Mouse (Mus musculus) CD8-positive naive resting alpha-beta T cell, adult 2 months (primary cell): ENCODE results near the gene Ssx2ip.

ENCODE experiments used
- DNase-seq, 2 experiments: peaks; one replicate each; pipeline ENCODE4 v3.0.0; 2022; ENCODE audit warnings: low read depth in 2 of 2, low spot score in 2 of 2

Gene Ssx2ip

DNA sequence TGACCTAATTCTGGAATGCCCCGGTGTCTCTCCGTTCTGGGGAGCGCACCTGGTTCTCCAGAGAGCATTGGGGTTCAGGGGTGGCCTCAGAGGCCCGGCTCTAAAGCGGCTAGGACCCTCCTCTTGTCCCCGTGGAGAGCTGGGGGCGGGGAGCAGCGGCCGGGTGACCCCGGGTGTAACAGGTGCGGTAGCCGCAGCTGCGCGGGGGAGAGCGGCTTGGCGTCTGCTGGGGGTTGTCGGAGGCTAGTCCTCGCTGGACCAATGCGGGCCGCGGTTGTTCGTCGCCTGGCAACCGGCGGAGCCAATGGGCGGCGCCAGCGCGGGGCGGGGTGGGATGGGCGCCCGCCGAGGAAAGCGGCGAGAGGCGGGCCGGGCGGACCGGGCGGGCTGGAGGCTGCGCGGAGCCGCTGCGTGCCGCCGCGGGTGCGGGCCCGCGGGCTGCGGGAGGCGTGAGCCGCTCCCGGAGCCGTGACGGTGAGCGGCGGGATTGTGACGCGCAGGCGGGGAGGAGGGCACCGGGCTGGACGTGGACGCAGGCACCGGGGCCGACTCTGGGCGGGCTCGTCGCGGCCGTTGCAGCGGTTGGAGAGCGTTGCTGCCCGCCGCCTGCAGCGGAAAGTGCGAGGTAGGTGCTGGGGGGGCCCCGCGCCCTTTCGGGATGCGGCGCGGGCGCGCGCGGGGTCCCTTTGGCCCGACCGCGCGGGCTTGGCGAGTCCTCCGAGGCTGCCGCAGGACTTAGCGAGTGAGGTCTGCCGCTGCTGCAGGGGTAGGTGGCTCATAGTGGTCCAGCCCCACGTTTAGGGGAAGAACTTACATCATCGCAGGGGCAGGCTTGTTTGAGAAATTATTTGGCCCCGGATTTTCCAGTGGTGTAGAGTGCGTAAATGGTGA is at the start of gene Ssx2ip:
Gene Ssx2ip, plus strand, starts transcription at position 332 of the 891 bp plus-strand sequence.
- DNase-seq, result peak; percentile 95 to 97

DNA sequence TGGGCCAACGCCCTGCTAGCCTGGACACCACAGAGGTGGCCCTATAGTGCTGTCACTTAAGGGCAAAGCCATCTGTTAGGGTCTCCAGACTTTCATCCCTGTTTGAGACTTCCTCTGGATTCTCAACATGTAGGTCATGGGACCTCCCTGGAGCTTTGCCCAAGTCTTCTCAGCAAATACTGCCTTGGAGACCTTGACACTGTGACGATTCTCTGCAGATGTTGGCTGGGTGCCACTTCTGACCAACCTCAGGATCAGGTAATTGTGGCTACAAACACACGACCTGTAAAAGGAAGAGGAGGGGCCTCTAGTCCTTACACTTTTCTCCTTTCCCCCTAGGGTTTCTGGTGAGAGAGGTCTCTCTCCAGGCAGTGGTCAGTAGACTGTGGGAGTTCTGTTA is 49.3 kb upstream of the Ssx2ip start:
- no peak for DNase-seq

DNA sequence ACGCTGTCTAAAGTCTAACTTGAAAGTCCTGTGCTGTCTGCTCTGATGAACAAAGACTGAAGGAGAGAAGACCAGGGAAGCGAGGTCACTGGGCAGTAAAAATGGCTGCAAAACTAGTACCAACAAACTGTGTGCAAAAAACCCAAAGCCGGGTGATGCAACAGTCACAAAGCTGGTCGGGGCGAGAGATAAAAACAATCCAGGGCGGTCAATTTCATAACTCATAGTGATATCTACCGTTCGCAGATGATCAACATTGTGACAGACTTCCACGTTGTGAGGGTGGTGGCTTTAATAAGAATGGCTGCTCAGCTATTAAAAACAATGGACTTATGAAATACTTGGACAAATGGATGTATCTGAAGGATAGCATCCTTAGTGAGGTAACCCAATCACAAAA is 39.0 kb upstream of the Ssx2ip start:
- DNase-seq, result no peak

DNA sequence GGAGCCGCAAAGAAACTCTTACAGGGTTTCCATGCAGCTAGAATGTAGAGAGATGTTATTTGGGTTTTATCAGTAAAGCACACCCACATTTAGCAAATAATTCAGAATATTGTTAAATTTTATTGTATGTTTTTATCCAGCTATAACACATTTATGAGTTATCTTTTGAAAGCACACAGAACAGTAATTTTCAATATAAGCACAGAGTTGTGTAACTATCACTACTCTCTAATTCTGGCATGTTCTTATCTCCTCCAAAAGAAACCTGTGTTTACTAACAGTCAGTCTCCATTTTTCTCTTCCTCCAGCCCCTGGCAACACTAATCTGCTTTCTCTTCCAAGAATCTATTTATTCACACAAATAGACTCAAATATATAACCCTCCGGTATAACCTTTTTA is 37.4 kb upstream of the Ssx2ip start:
- no peak for DNase-seq

DNA sequence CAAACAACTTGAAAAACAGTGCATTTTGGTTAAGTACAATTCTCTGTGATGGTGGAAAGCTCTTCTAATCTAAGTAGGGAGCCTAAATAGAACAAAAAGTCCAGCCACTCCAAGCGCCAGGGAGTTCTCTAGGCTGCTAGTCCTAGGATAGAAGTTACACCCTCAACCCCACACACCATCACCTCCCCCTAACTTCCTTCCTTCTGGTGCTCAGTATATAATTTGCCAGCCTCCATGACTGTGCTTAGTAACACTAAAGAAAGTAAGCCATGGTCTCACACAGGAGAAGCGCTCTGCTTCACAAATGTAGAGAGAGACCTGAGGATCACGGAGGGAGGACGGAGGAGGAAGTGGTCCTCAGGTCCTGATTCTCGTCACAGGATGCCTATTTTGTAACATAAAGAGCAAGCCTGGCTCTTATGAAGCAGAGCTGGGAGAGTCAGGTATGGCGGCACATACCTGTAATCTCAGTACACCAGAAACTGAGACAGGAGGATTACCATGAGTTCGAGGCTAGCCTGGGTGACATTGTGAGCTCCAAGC is 33.8 kb upstream of the Ssx2ip start:
- DNase-seq, result no peak

DNA sequence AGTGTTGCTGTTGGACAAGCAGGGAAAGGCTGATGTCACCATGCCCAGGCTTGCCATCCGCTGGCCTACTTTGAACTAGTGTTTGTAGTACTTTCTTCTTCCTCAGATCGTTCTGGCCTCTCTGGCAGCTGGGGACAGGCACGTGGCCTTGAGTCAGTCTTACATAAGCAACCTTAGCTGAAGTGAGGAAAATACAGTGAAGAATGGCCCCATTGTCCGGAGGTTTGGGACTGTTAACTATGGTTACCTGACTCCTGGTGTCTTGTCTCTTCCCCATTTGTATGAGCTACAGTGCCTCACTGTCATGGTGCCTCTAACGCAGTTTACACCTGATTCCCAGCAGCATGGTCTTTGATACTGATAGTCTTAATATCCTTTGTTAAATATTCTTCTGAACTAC is 33.2 kb upstream of the Ssx2ip start:
- no peak for DNase-seq

DNA sequence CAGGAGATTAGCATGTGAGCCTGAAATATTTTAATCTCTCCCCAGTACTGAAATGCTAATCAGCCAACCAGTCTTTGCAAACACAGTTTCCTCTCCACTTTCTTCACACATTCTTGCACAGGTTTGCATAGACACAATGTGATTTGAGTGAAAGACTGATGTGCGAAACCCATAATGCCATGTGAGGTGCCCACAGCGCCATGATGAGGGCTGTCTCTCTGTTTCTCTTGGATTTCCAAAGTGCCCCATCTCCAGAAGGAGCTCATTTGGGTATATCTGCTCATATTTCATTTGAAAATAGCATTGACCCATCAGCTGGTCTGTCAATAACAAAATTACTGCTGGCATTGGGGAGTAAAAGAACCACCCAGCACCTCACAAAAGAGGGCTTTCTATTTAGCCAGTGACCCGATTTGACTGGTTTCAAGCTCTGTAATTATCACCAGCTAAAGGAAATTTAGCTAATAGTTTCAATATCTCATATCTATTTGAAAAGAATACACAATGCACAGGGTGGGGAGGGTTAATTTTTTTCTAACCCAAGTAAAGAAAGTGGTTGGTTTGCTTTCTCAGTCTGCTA is 29.8 kb upstream of the Ssx2ip start:
- DNase-seq, result no peak

DNA sequence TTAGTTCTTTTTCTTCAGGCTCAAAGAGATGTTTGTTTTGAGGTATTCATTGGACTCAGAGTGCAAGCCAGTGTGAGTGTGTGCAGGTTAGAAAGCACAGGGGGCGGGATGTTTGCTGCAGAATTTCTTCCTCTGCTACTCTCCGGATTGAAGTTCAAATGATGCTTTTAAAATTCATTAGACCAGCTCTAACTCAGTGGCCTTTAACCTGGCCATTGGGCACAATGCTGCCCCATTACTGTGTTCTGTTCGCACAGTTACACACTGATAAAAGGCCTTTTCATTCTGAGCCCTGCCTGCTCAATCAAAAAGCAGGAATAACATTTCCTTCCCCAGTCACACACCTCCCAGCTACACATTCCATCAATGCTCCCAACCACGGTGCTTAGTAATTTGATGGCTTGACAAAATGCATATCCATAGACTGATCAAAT is 29.2 kb upstream of the Ssx2ip start:
- DNase-seq, result no peak

DNA sequence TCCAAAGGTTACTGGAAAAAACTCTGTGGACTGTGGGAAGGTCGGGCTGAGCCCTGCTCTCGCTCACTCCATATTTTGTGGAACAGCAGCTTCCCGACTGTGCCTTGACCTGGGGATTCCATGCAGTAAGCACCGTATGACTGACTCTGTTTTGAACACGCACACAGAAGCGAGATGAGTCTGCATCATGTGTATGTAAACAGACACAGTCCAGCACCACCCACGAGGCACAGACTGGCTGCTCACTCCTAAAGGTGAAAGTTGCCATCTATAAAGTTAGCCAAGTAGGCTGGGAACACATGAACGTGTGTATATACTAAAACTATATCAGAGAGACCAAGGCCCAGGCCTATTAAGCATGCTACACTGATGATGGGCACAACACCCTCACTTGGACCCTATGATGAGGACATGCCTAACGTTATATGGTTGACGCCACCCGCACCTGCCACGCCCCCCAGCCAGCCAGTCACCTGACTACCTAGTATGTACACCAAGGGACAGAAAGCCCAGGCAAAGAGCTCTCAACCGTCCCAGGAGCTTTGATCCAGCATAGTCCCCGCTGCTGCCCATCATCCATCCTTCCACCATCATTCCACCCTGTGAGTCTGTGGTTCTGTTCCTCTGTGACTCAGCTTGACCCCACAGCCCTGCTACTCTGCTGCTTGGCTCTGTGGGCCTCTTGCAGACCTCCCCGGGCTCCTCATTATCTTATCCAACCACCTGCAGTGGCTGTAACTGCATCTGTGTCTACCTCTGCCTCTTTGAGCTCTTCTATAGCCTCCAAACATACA is 27.9 kb upstream of the Ssx2ip start:
- no peak for DNase-seq

DNA sequence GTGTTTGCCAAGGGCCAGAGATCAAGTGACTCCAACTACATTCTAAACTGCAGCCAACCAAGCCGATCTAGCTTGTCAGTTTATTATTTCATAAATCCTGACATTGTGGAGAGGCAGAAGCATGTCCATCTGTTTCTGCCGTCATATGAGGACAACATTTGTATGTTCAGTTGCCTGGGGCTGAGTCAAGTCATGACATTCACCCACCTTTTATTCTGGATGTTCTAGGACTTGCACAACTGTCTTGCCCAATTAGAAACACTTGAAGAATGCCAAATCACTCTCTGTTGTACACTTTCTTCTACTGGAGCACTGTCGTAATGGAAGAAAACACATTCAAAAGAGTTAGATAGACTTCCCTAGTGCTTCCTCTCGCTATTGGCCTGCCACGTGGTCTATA is 27.2 kb upstream of the Ssx2ip start:
- no peak for DNase-seq

DNA sequence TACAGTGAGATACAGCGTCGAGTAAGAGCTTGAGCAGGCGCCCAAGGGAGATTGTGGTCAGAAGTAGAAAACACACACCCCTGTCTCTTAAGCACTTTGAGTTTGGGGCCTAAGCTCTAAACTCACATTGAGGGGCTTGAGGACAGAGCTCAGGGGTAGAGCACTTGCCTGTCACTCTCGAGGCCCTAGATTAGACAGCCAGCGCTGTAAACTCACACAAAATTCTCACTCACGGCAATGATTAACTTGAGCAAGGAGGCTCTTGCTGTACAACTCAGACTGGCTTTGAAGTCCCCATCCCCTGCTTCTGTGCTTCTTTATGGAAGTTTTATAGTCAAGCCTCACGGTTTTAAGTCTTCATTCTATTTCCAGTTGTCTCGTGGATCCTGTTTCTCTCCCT is 25.7 kb upstream of the Ssx2ip start:
- no peak for DNase-seq

DNA sequence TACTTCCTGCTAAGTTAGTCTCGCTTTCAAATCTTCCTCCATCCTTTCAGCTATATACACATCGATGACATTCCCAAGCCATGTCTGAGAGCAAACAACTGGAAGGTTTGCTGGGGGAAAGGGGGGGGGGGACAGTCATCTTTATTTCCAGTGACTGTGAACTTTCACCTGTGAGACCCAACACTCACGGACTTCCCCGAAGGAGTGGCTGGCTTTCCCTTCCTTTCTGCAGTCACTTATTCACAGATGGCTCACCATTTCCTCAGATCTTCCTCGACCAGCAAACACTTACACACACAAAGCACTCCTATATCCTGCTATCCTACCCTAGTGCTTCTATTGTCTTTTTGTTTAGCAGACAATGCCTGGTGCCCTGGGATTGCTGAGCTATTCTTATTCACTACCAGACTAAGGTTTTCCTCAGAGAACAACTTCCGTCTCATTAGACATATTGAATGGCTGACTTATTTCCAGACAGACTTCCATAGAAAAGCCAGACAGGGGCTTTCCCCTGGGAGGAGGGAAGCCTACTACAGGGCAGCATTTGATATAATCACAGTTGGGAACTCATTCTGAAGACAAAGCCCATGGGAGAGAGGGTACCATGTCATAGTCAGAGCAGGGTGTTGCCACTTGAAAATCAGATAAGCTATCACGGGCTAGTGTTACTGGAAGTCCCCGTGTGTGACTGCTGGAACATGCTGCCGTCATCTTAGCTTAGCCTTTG is 24.5 kb upstream of the Ssx2ip start:
- DNase-seq, result no peak

DNA sequence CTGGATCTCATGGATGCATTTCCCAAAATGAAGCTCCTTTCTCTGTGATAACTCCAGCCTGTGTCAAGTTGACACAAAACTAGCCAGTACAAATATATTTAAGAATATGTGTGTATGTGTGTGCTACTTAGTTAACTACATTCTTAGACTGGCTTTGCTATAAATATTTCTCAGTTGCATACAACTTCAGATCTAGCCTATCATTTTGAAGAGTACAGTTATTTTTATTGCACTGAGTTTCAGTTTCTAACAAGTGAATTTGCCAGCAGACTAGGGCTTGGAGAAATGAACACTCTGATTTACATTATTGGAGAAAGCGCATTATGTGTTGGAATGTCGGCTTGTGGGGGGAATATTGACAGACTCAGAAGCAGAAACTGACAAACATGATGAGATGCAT is 23.6 kb upstream of the Ssx2ip start:
- no peak for DNase-seq

DNA sequence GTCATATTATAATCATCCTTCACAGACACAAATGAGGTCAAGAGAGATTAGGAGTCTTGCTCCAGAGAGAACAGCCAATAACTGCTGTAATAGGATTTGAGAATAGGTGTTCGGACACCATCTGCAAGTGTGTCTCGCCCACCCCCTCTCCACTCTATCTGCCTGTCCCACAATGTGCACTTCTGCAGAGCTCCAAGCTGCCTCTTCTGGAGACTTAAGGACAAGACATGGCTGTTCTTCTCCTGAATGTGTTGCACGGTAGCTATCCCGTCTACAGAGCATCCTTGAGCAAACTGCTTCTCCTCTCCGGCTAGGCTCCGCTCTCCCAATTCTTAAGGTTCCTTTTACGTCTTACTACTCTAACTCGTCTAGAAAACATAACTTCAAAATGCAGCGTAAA is 23.0 kb upstream of the Ssx2ip start:
- DNase-seq, result no peak

DNA sequence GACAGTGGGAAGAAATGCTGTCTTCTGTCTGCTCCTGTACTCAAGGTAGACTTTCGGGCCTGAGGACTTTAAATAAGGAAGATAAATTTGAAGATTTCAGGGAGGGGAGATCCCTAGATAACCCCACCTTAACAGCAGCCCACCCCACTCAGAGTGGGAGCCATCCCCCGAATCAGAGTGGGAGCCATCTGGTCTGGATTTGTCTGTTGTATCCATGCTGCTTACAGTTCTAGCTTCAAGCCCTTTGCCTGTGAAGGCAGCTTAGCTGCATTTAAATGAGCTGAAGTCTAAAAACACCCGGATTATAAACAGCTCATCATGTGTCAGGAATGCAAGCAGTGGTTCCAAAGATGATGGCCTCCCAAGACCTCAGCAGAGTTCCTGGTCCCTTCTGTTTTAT is 17.6 kb upstream of the Ssx2ip start:
- DNase-seq, result no peak

DNA sequence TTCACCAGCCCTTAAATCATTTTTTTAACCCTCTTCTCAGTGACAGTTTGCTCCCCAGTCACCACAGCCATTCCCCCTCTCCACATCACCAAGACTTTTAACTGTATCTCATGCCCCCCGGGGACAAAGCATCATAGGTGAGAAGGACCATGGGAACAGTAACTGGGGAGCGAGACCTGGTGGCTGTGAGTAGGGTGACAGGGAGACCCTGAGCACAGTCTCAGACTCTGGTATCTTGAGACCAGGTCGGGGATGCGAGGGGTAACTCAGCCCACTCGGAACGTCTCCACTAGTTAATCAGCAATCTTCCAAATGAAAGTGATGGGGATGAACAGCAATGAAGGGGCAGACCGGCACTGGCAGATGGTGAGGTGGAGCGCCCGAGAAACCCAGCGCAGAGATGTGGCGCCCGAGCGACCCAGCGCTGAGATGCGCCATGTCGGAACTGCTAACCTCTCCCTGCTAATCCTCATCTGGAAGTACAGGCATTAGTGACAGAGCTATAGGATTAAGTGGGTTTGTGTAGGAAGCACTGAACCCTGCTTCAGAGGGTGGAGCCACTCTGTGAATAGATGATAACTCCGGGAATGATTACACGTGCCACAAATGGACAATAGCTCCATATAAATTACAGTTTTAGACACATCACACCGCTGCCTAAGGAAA is 11.7 kb upstream of the Ssx2ip start:
- no peak for DNase-seq

DNA sequence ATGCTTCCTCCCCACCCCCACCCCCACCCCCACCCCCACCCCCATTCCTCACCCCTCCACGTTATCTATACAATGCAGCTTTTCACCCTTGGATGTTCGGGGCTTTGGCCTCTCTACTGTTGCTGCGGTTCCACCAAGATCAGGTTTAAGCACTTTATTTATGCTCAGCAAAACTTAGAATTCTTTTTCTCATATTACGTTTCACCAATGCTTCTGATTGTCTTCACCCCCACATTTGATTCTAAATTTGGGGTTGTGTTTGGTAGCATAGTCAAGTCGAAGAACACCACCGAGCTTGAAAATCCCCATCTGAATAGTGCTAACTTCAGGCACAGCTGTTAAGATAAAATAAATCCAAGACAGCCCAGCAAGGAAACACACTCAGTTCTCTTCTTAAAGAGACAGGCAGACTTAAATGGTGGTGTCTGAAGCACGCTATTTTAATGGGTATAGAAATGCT is 10.8 kb upstream of the Ssx2ip start:
- no peak for DNase-seq

DNA sequence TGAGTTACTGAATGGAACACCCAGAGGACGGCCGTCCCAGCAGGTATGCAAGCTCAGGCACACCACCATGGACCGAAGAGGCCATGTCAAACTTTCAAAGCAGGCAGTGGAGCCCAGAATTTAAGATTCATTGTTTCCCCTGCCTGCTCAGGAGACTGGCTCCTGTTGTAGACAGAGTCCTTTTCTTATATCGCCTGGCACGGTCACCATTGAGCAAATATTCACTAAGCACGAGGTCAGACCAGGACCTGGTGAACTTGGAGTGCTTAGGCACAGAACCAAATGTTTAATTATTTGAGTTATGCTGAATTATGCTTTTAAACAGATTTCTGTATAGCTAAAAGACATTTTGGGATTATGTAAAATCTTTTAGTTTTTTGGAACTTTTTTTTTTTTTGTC is 8.2 kb upstream of the Ssx2ip start:
- no peak for DNase-seq

DNA sequence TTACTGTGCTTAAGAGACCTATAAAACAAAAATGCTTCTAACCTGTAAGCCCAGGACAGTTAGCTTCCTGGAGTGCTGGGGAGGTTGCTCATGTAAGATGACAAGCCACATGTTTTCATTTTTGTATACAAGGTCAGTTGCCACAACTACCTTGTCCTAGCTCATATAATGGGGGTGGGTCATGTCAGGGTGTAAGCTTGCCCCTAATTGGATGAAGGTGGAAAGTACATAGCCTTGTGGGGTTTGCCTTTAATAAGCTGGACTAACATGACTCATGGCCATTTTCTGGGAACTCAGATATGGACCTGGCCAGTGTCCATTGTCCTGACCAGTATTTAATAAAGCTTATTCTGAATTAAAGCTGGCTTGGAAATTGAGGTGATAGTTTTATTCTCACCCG is 7.5 kb upstream of the Ssx2ip start:
- DNase-seq, result no peak

DNA sequence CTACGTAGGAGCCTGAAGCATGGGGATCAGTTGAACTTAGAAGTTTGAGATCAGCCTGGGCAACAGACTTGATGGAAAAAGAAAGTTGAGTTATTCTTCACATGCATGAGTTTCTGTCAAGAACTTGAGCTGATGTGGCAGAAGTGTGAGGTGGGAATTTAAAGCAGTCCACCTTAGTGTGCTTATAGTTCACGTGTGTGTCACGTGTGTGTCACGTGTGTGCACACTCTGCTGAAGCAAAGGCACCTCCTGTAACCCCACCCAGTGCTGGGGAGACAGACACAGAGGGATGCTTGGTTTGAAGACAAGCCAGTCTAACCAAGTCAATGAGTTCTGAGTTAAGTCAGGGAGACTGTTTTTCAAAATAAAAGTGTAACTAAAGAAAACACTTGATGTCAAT is 6.6 kb upstream of the Ssx2ip start:
- DNase-seq, result no peak
